Mouse (Mus musculus): ENCODE data around the gene Wdr86.
A peak's percentile ranks its signal among the peaks of the same experiment; 100 is the strongest.

Wdr86 gene

DNA sequence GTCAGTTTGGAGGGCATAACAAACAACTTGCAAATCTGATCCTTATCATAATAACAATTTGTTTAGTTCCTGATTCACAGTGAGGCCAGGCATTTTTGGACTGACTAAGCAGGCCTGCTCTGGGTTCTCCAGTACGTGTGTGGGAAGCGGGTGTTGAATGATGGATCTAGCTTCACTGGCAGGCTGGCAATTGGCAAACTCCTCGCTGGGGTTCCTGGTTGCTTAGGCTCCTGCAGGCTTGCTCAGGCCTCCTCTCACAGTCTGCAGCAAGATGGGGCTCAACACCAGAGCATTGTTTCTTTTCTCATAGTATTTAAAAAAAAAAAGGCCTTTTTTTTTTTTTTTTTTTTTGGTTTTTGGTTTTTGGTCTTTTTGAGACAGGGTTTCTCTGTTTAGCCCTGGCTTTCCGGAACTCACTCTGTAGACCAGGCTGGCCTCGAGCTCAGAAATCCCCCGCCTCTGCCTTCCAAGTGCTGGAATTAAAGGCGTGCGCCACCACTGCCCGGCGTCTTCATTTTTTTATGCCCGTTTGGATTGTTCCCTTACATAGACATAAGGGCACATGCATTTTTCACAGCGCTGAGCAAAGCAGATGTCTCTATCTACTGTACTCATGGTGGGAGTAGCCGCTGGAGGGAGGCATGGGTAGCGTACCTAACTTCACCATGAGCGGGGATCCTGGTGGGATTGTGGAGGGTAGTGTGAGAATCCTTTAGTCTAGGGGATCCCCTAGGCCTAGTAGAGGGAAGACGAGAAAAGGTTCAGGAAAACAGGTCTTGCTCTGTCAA is 45.8 kb downstream of the Wdr86 start:
- peak; percentile 31 for DNase-seq (ENCODE audit: low spot score)

DNA sequence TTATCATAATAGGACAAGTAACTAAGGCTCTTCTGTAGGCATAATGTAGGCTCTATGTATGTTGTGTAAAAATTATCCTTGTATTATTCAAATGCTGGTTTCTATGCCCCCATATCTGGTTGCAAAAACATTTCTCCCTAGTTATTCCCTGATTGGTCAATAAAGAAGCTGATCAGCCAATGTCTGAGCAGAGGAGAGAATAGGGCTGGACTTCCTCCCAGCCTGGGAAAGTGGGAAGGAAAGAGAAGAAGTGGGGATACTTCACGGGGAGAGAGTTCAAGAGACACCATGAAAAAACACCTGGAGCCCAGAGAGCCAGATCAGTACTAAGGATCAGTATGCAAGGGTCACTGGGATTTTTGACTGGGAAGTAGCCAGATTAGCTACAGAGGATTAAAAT is 49.1 kb downstream of the Wdr86 start:
- no peak for DNase-seq (ENCODE audit: low spot score)

DNA sequence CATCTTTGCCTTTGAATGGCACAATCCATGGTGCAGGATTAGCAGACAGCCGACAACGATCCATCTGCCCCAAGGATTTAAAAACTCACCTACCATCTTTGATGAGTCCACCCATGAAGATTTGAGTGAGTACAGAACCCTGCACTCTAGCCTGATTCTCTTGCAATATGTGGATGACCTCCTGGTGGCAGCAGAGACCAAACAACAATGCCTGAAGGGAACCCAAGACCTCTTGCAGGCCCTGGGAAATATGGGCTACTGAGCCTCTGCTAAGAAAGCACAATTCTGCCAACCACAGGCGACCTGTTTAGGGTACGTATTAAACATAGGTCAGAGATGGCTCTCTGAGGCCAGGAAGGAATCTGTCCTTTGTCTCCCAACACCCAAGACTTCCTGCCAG is 56.3 kb downstream of the Wdr86 start:
- peak; percentile 85 for DNase-seq (ENCODE audit: low spot score)

Measured in embryo, embryonic 10 days (tissue).